Mouse (Mus musculus): Measurements from ENCODE around the gene Zbtb40. TPM values are rescaled to one million over a fixed set of nuclear protein-coding genes. Genes with fewer than 3 reads are reported as not detected.

The Zbtb40 gene
- 1.8 TPM in 2 replicates for polyA plus RNA-seq (2012; rRNA removed)
- 1.1 and 1.4 TPM in 2 replicates for polyA plus RNA-seq (2014; fragmentation: Nextera tagmentation; extraction: Ambion mirVana)

GRCm38 (mm10) chr4:137048550-137049032 lies at the start of gene Zbtb40:
Zbtb40 (minus strand) TSS chr4:137048801.
- TF ChIP-seq CTCF (IDR thresholded peaks at IDR 0.05; ENCODE audit: low read depth) (no peak), EP300 (IDR thresholded peaks at IDR 0.05; ENCODE audit: low read depth) (peak; percentile 77)
- H3K9ac ChIP-seq (replicated peaks), result peak within 1 kb of the TSS; percentile 84
- H3K4me2 ChIP-seq (ENCODE audit: low read depth), result peak within 1 kb of the TSS; percentile 64
- WGBS (ENCODE audit: insufficient replicate concordance), result 1% methylated on average over 32 of the region's 32 CpGs
- no peak within 1 kb of the TSS for H3K27ac ChIP-seq
- DNase-seq (ENCODE audit: low read depth in 3 of 3, low spot score in 3 of 3) (peak; percentile 81 to 84 (median 82)), ATAC-seq (ENCODE audit: insufficient read depth) (peak; percentile 92)
- H3K36me3 ChIP-seq (replicated peaks; ENCODE audit: control insufficient read depth, insufficient read depth, low read depth), result no peaks in the 10 kb centered on the region
- no peaks in the 10 kb centered on the region for H3K9me3 ChIP-seq (ENCODE audit: control insufficient read depth, low read length)
- peaks cover 3 to 8% of the 10 kb centered on the region in 2 experiments; a peak in 3 of 4 replicates for H3K4me1 ChIP-seq (replicated peaks; ENCODE audit: control insufficient read depth in 2 of 2, insufficient read depth in 2 of 2, low read length in 1 of 2)
- H3K4me3 ChIP-seq (ENCODE audit: insufficient read depth in 1 of 2, low read depth in 2 of 2, low read length in 2 of 2), result peak within 1 kb of the TSS; percentile 83 to 96
- no peaks in the 10 kb centered on the region for H3K27me3 ChIP-seq (ENCODE audit: control insufficient read depth, insufficient read depth, low read length)

- Histone ChIP-seq H3K4me1 (replicated peaks; ENCODE audit: control insufficient read depth in 2 of 2, insufficient read depth in 2 of 2, low read length in 1 of 2) (no peaks in the 10 kb centered on the region), H3K4me2 (ENCODE audit: low read depth) (no peak overlapping the region), H3K9me3 (ENCODE audit: control insufficient read depth, low read length) (no peaks in the 10 kb centered on the region), H3K36me3 (replicated peaks; ENCODE audit: control insufficient read depth, insufficient read depth, low read depth) (no peaks in the 10 kb centered on the region), H3K27me3 (ENCODE audit: control insufficient read depth, insufficient read depth, low read length) (no peaks in the 10 kb centered on the region; the same call in 1 of the 2 replicates), H3K9ac (replicated peaks) (no peak overlapping the region), H3K27ac (no peak overlapping the region), H3K4me3 (ENCODE audit: insufficient read depth in 1 of 2, low read depth in 2 of 2, low read length in 2 of 2) (no peak overlapping the region)
- WGBS (ENCODE audit: insufficient replicate concordance), result 55% methylated on average over 4 of the region's 4 CpGs
- ATAC-seq (ENCODE audit: insufficient read depth) (no peak), DNase-seq (ENCODE audit: low read depth in 3 of 3, low spot score in 3 of 3) (no peak)
- no peak for TF ChIP-seq CTCF (IDR thresholded peaks at IDR 0.05; ENCODE audit: low read depth)
Observed at GRCm38 (mm10) chr4:137097984-137098327, 49.4 kb upstream of the Zbtb40 start.

GRCm38 (mm10) chr4:137097246-137097983 lies 48.8 kb upstream of the Zbtb40 start:
- TF ChIP-seq CTCF (IDR thresholded peaks at IDR 0.05; ENCODE audit: low read depth), result no peak
- TF ChIP-seq EP300 (IDR thresholded peaks at IDR 0.05; ENCODE audit: low read depth), result no peak
- 56% methylated on average over 17 of the region's 17 CpGs for WGBS (ENCODE audit: insufficient replicate concordance)
- Histone ChIP-seq H3K4me3 (ENCODE audit: insufficient read depth in 1 of 2, low read depth in 2 of 2, low read length in 2 of 2) (no peak overlapping the region), H3K9me3 (ENCODE audit: control insufficient read depth, low read length) (no peaks in the 10 kb centered on the region), H3K4me1 (replicated peaks; ENCODE audit: control insufficient read depth in 2 of 2, insufficient read depth in 2 of 2, low read length in 1 of 2) (no peaks in the 10 kb centered on the region), H3K27ac (no peak overlapping the region), H3K4me2 (ENCODE audit: low read depth) (no peak overlapping the region), H3K9ac (replicated peaks) (no peak overlapping the region), H3K36me3 (replicated peaks; ENCODE audit: control insufficient read depth, insufficient read depth, low read depth) (no peaks in the 10 kb centered on the region), H3K27me3 (ENCODE audit: control insufficient read depth, insufficient read depth, low read length) (no peaks in the 10 kb centered on the region; the same call in 1 of the 2 replicates)
- ATAC-seq (ENCODE audit: insufficient read depth) (no peak), DNase-seq (ENCODE audit: low read depth in 3 of 3, low spot score in 3 of 3) (no peak)

GRCm38 (mm10) chr4:137096353-137096752 lies 47.8 kb upstream of the Zbtb40 start:
- Histone ChIP-seq H3K4me2 (ENCODE audit: low read depth) (no peak overlapping the region), H3K9me3 (ENCODE audit: control insufficient read depth, low read length) (no peaks in the 10 kb centered on the region), H3K4me3 (ENCODE audit: insufficient read depth in 1 of 2, low read depth in 2 of 2, low read length in 2 of 2) (no peak overlapping the region), H3K36me3 (replicated peaks; ENCODE audit: control insufficient read depth, insufficient read depth, low read depth) (no peaks in the 10 kb centered on the region), H3K27me3 (ENCODE audit: control insufficient read depth, insufficient read depth, low read length) (no peaks in the 10 kb centered on the region; the same call in 1 of the 2 replicates), H3K4me1 (replicated peaks; ENCODE audit: control insufficient read depth in 2 of 2, insufficient read depth in 2 of 2, low read length in 1 of 2) (no peaks in the 10 kb centered on the region), H3K27ac (no peak overlapping the region), H3K9ac (replicated peaks) (no peak overlapping the region)
- DNase-seq (ENCODE audit: low read depth in 3 of 3, low spot score in 3 of 3) (no peak), ATAC-seq (ENCODE audit: insufficient read depth) (no peak)
- 44% methylated on average over 10 of the region's 10 CpGs for WGBS (ENCODE audit: insufficient replicate concordance)
- TF ChIP-seq CTCF (IDR thresholded peaks at IDR 0.05; ENCODE audit: low read depth) (no peak), EP300 (IDR thresholded peaks at IDR 0.05; ENCODE audit: low read depth) (no peak)

- Histone ChIP-seq H3K4me2 (ENCODE audit: low read depth) (no peak overlapping the region), H3K36me3 (replicated peaks; ENCODE audit: control insufficient read depth, insufficient read depth, low read depth) (no peaks in the 10 kb centered on the region), H3K9me3 (ENCODE audit: control insufficient read depth, low read length) (no peaks in the 10 kb centered on the region), H3K4me3 (ENCODE audit: insufficient read depth in 1 of 2, low read depth in 2 of 2, low read length in 2 of 2) (no peak overlapping the region), H3K27ac (no peak overlapping the region), H3K4me1 (replicated peaks; ENCODE audit: control insufficient read depth in 2 of 2, insufficient read depth in 2 of 2, low read length in 1 of 2) (peaks cover 0 to 4% of the 10 kb centered on the region in 2 experiments; a peak in 2 of 4 replicates), H3K27me3 (ENCODE audit: control insufficient read depth, insufficient read depth, low read length) (peaks cover 6% of the 10 kb centered on the region), H3K9ac (replicated peaks) (no peak overlapping the region)
- WGBS (ENCODE audit: insufficient replicate concordance), result 17% methylated on average over 18 of the region's 18 CpGs
- TF ChIP-seq CTCF (IDR thresholded peaks at IDR 0.05; ENCODE audit: low read depth), result peak; percentile 24
- no peak for TF ChIP-seq EP300 (IDR thresholded peaks at IDR 0.05; ENCODE audit: low read depth)
- peak; percentile 31; the same call in 1 of the 2 replicates for ATAC-seq (ENCODE audit: insufficient read depth)
- no peak for DNase-seq (ENCODE audit: low read depth in 3 of 3, low spot score in 3 of 3)
Observed at GRCm38 (mm10) chr4:137085083-137085810, 36.6 kb upstream of the Zbtb40 start.
